Mouse (Mus musculus): ENCODE results near the gene Tspyl1. TPM values are rescaled to one million over a fixed set of nuclear protein-coding genes. Genes with fewer than 3 reads are reported as not detected.
A peak's percentile ranks its signal among the peaks of the same experiment; 100 is the strongest.

Tspyl1 gene
- polyA plus RNA-seq, 1 experiment from 2014 or later, result 61.3 TPM

GRCm38 (mm10) chr10:34312536-34312935, 30.5 kb downstream of the Tspyl1 start:
- no peak overlapping the region for H3K4me3 ChIP-seq (ENCODE audit: low read depth, low read length)
- 52% methylated on average over 3 of the region's 3 CpGs for WGBS
- no peak for ATAC-seq (replicated peaks; ENCODE audit: insufficient number of reproducible peaks, low FRiP score, low TSS enrichment, low read depth)

GRCm38 (mm10) chr10:34316571-34317216, 34.7 kb downstream of the Tspyl1 start:
- peak; percentile 94 for ATAC-seq (replicated peaks; ENCODE audit: insufficient number of reproducible peaks, low FRiP score, low TSS enrichment, low read depth)
- peak overlapping the region; percentile 7; the same call in 1 of the 2 replicates for H3K4me2 ChIP-seq (ENCODE audit: low read depth, low read length)
- WGBS, result under 1% methylated on average over 3 of the region's 3 CpGs
- peak; percentile 81 for DNase-seq (ENCODE audit: low spot score)
- no peak overlapping the region for H3K4me3 ChIP-seq (ENCODE audit: low read depth, low read length)
- H3K36me3 ChIP-seq (replicated peaks; ENCODE audit: control insufficient read depth, insufficient read depth, low read depth, low read length), result no peaks in the 10 kb centered on the region
- no peaks in the 10 kb centered on the region for H3K9me3 ChIP-seq (replicated peaks; ENCODE audit: control insufficient read depth, low read length)
- H3K27ac ChIP-seq (replicated peaks; ENCODE audit: low read depth, low read length), result 0 out of 2 replicates have a peak overlapping the region, but pooled peaks have one; percentile 44
- no peaks in the 10 kb centered on the region for H3K27me3 ChIP-seq (ENCODE audit: control insufficient read depth, insufficient read depth, low read length)
- no peak overlapping the region for H3K9ac ChIP-seq (replicated peaks; ENCODE audit: low read length)
- peaks cover 4% of the 10 kb centered on the region; the same call in 1 of the 2 replicates for H3K4me1 ChIP-seq (ENCODE audit: control insufficient read depth, insufficient read depth, low read length)

More at GRCm38 (mm10) chr10:34312536-34312935, 30.5 kb downstream of the Tspyl1 start:
- Histone ChIP-seq H3K9me3 (replicated peaks; ENCODE audit: control insufficient read depth, low read length) (no peaks in the 10 kb centered on the region), H3K9ac (replicated peaks; ENCODE audit: low read length) (no peak overlapping the region), H3K27ac (replicated peaks; ENCODE audit: low read depth, low read length) (no peak overlapping the region), H3K36me3 (replicated peaks; ENCODE audit: control insufficient read depth, insufficient read depth, low read depth, low read length) (no peaks in the 10 kb centered on the region), H3K4me1 (ENCODE audit: control insufficient read depth, insufficient read depth, low read length) (peaks cover 4% of the 10 kb centered on the region; the same call in 1 of the 2 replicates), H3K27me3 (ENCODE audit: control insufficient read depth, insufficient read depth, low read length) (no peaks in the 10 kb centered on the region), H3K4me2 (ENCODE audit: low read depth, low read length) (no peak overlapping the region)
- DNase-seq (ENCODE audit: low spot score), result peak; percentile 39

GRCm38 (mm10) chr10:34317217-34317606, 35.2 kb downstream of the Tspyl1 start:
- Histone ChIP-seq H3K4me2 (ENCODE audit: low read depth, low read length) (no peak overlapping the region), H3K36me3 (replicated peaks; ENCODE audit: control insufficient read depth, insufficient read depth, low read depth, low read length) (no peaks in the 10 kb centered on the region), H3K9me3 (replicated peaks; ENCODE audit: control insufficient read depth, low read length) (no peaks in the 10 kb centered on the region), H3K4me1 (ENCODE audit: control insufficient read depth, insufficient read depth, low read length) (peaks cover 4% of the 10 kb centered on the region; the same call in 1 of the 2 replicates), H3K27me3 (ENCODE audit: control insufficient read depth, insufficient read depth, low read length) (no peaks in the 10 kb centered on the region), H3K4me3 (ENCODE audit: low read depth, low read length) (no peak overlapping the region), H3K9ac (replicated peaks; ENCODE audit: low read length) (no peak overlapping the region), H3K27ac (replicated peaks; ENCODE audit: low read depth, low read length) (no peak overlapping the region)
- WGBS, result 16% methylated on average over 2 of the region's 2 CpGs
- peak; percentile 78 for ATAC-seq (replicated peaks; ENCODE audit: insufficient number of reproducible peaks, low FRiP score, low TSS enrichment, low read depth)
- no peak for DNase-seq (ENCODE audit: low spot score)

- WGBS, result 76% methylated on average over 2 of the region's 2 CpGs
- DNase-seq (ENCODE audit: low spot score) (no peak), ATAC-seq (replicated peaks; ENCODE audit: insufficient number of reproducible peaks, low FRiP score, low TSS enrichment, low read depth) (no peak)
- Histone ChIP-seq H3K27ac (replicated peaks; ENCODE audit: low read depth, low read length) (no peak overlapping the region), H3K36me3 (replicated peaks; ENCODE audit: control insufficient read depth, insufficient read depth, low read depth, low read length) (no peaks in the 10 kb centered on the region), H3K27me3 (ENCODE audit: control insufficient read depth, insufficient read depth, low read length) (no peaks in the 10 kb centered on the region), H3K9me3 (replicated peaks; ENCODE audit: control insufficient read depth, low read length) (no peaks in the 10 kb centered on the region), H3K4me1 (ENCODE audit: control insufficient read depth, insufficient read depth, low read length) (peaks cover 4% of the 10 kb centered on the region; the same call in 1 of the 2 replicates), H3K9ac (replicated peaks; ENCODE audit: low read length) (no peak overlapping the region), H3K4me2 (ENCODE audit: low read depth, low read length) (no peak overlapping the region), H3K4me3 (ENCODE audit: low read depth, low read length) (no peak overlapping the region)
Measured at GRCm38 (mm10) chr10:34320809-34321208, 38.8 kb downstream of the Tspyl1 start.

GRCm38 (mm10) chr10:34326701-34327100, 44.7 kb downstream of the Tspyl1 start:
- Histone ChIP-seq H3K4me1 (ENCODE audit: control insufficient read depth, insufficient read depth, low read length) (no peaks in the 10 kb centered on the region), H3K36me3 (replicated peaks; ENCODE audit: control insufficient read depth, insufficient read depth, low read depth, low read length) (no peaks in the 10 kb centered on the region), H3K27me3 (ENCODE audit: control insufficient read depth, insufficient read depth, low read length) (no peaks in the 10 kb centered on the region), H3K9me3 (replicated peaks; ENCODE audit: control insufficient read depth, low read length) (no peaks in the 10 kb centered on the region), H3K4me3 (ENCODE audit: low read depth, low read length) (no peak overlapping the region), H3K9ac (replicated peaks; ENCODE audit: low read length) (no peak overlapping the region), H3K27ac (replicated peaks; ENCODE audit: low read depth, low read length) (no peak overlapping the region), H3K4me2 (ENCODE audit: low read depth, low read length) (no peak overlapping the region)
- DNase-seq (ENCODE audit: low spot score) (peak; percentile 54), ATAC-seq (replicated peaks; ENCODE audit: insufficient number of reproducible peaks, low FRiP score, low TSS enrichment, low read depth) (no peak)
- 24% methylated on average over 4 of the region's 4 CpGs for WGBS

- H3K27me3 ChIP-seq (ENCODE audit: control insufficient read depth, insufficient read depth, low read length), result no peaks in the 10 kb centered on the region
- DNase-seq (ENCODE audit: low spot score), result no peak
- no peak overlapping the region for H3K4me3 ChIP-seq (ENCODE audit: low read depth, low read length)
- ATAC-seq (replicated peaks; ENCODE audit: insufficient number of reproducible peaks, low FRiP score, low TSS enrichment, low read depth), result no peak
- H3K9ac ChIP-seq (replicated peaks; ENCODE audit: low read length), result no peak overlapping the region
- H3K36me3 ChIP-seq (replicated peaks; ENCODE audit: control insufficient read depth, insufficient read depth, low read depth, low read length), result no peaks in the 10 kb centered on the region
- no peaks in the 10 kb centered on the region for H3K4me1 ChIP-seq (ENCODE audit: control insufficient read depth, insufficient read depth, low read length)
- WGBS, result 61% methylated on average over 5 of the region's 5 CpGs
- H3K4me2 ChIP-seq (ENCODE audit: low read depth, low read length), result no peak overlapping the region
- no peak overlapping the region for H3K27ac ChIP-seq (replicated peaks; ENCODE audit: low read depth, low read length)
- no peaks in the 10 kb centered on the region for H3K9me3 ChIP-seq (replicated peaks; ENCODE audit: control insufficient read depth, low read length)
Measured at GRCm38 (mm10) chr10:34327144-34327543, 45.2 kb downstream of the Tspyl1 start.

- Histone ChIP-seq H3K9me3 (replicated peaks; ENCODE audit: control insufficient read depth, low read length) (no peaks in the 10 kb centered on the region), H3K4me3 (ENCODE audit: low read depth, low read length) (no peak overlapping the region), H3K4me1 (ENCODE audit: control insufficient read depth, insufficient read depth, low read length) (no peaks in the 10 kb centered on the region), H3K9ac (replicated peaks; ENCODE audit: low read length) (no peak overlapping the region), H3K27ac (replicated peaks; ENCODE audit: low read depth, low read length) (no peak overlapping the region), H3K36me3 (replicated peaks; ENCODE audit: control insufficient read depth, insufficient read depth, low read depth, low read length) (no peaks in the 10 kb centered on the region), H3K27me3 (ENCODE audit: control insufficient read depth, insufficient read depth, low read length) (no peaks in the 10 kb centered on the region), H3K4me2 (ENCODE audit: low read depth, low read length) (no peak overlapping the region)
- 0% methylated on average over 2 of the region's 2 CpGs for WGBS
- ATAC-seq (replicated peaks; ENCODE audit: insufficient number of reproducible peaks, low FRiP score, low TSS enrichment, low read depth) (peak; percentile 52; the same call in 1 of the 2 replicates), DNase-seq (ENCODE audit: low spot score) (peak; percentile 71)
Measured at GRCm38 (mm10) chr10:34328310-34328709, 46.3 kb downstream of the Tspyl1 start.
